Mouse (Mus musculus) intestine, embryonic 16.5 days (tissue): Measurements from ENCODE around the gene Cask. TPM values are rescaled to one million over a fixed set of nuclear protein-coding genes. Genes with fewer than 3 reads are reported as not detected.
A peak's percentile ranks its signal among the peaks of the same experiment; 100 is the strongest.

ENCODE experiments used
- ATAC-seq: fragments of 200-750 bp; cut with Nextera tagmentation; 2 replicates; pipeline ENCODE4 v1.8.0; 2017; ENCODE audit warnings: moderate TSS enrichment, moderate library complexity
- H3K27ac ChIP-seq: fragments of 300-500 bp; sonication (generic); 2 replicates; pipeline ENCODE4 v1.5.1; 2014; ENCODE audit warnings: mild to moderate bottlenecking, low read length
- H3K27me3 ChIP-seq: fragments of 300-500 bp; sonication (generic); replicated peaks from 2 replicates; pipeline ENCODE4 v1.6.1; 2014; ENCODE audit warnings: low read length, control low read depth, mixed read lengths; ENCODE audit not compliant: control insufficient read depth, insufficient read depth
- H3K36me3 ChIP-seq: fragments of 300-500 bp; sonication (generic); 2 replicates; pipeline ENCODE4 v1.6.1; 2014; ENCODE audit warnings: low read length, control low read depth; ENCODE audit not compliant: control insufficient read depth, insufficient read depth
- H3K4me1 ChIP-seq: fragments of 300-500 bp; sonication (generic); 2 replicates; pipeline ENCODE4 v1.6.1; 2014; ENCODE audit warnings: low read length, control low read depth, mixed read lengths; ENCODE audit not compliant: control insufficient read depth, insufficient read depth
- H3K4me2 ChIP-seq: fragments of 300-500 bp; sonication (generic); 2 replicates; pipeline ENCODE4 v1.6.1; 2014; ENCODE audit warnings: low read depth, low read length, control low read depth
- H3K4me3 ChIP-seq: fragments of 300-500 bp; sonication (generic); 2 replicates; pipeline ENCODE4 v1.5.1; 2014; ENCODE audit warnings: mild to moderate bottlenecking, low read length
- H3K9ac ChIP-seq: fragments of 300-500 bp; sonication (generic); 2 replicates; pipeline ENCODE4 v1.6.1; 2014; ENCODE audit warnings: low read depth, low read length
- H3K9me3 ChIP-seq: fragments of 300-500 bp; sonication (generic); 2 replicates; pipeline ENCODE4 v1.6.1; 2016; ENCODE audit warnings: low read length, control low read depth; ENCODE audit not compliant: control insufficient read depth
- WGBS: fragments of 180-500 bp; shearing (Covaris S2); extraction: QIAGEN DNeasy Blood & Tissue Kit; methylation state at CpG from one replicate; pipeline ENCODE4 v1.1.7; 2014; 5-methylcytosine and 5-hydroxymethylcytosine counted together
- polyA plus RNA-seq: library from polyadenylated mRNA; unstranded; fragments of >200 nt; fragmentation: Nextera tagmentation; extraction: Ambion mirVana; gene quantifications from 2 replicates; pipeline ENCODE4 v1.2.1, GENCODE M21; 2015

Gene Cask
- 8.9 and 10.1 TPM in 2 replicates for polyA plus RNA-seq

- no peak within 1 kb of the TSS for H3K4me3 ChIP-seq
Measured at GRCm38 (mm10) chrX:13851285-13851684, at the start of gene Cask. TSS of gene Cask (minus strand) at chrX:13851367.

GRCm38 (mm10) chrX:13889976-13890375 is 38.8 kb upstream of the Cask start:
- Histone ChIP-seq H3K27ac (no peak overlapping the region), H3K9ac (no peak overlapping the region), H3K36me3 (no peaks in the 10 kb centered on the region), H3K27me3 (no peaks in the 10 kb centered on the region), H3K4me1 (no peaks in the 10 kb centered on the region), H3K9me3 (no peaks in the 10 kb centered on the region), H3K4me2 (no peak overlapping the region), H3K4me3 (no peak overlapping the region)
- 78% methylated on average over 2 of the region's 2 CpGs for WGBS
- ATAC-seq, result no peak

More at GRCm38 (mm10) chrX:13851285-13851684, at the start of gene Cask:
- no peak within 1 kb of the TSS for H3K9ac ChIP-seq
- peak; percentile 59 for ATAC-seq
- H3K27ac ChIP-seq, result no peak within 1 kb of the TSS
- H3K27me3 ChIP-seq, result no peaks in the 10 kb centered on the region
- no peak within 1 kb of the TSS for H3K4me2 ChIP-seq
- 34% methylated on average over 4 of the region's 4 CpGs for WGBS
- no peaks in the 10 kb centered on the region for H3K9me3 ChIP-seq
- H3K36me3 ChIP-seq, result no peaks in the 10 kb centered on the region
- no peaks in the 10 kb centered on the region for H3K4me1 ChIP-seq

- Histone ChIP-seq H3K9ac (no peak overlapping the region), H3K4me1 (no peaks in the 10 kb centered on the region), H3K27me3 (no peaks in the 10 kb centered on the region), H3K27ac (no peak overlapping the region), H3K9me3 (no peaks in the 10 kb centered on the region), H3K36me3 (no peaks in the 10 kb centered on the region), H3K4me2 (no peak overlapping the region), H3K4me3 (no peak overlapping the region)
- ATAC-seq, result peak; percentile 86
- WGBS, result 70% methylated on average over 1 of the region's 1 CpGs
Measured at GRCm38 (mm10) chrX:13884348-13884747, 33.2 kb upstream of the Cask start.

- no peaks in the 10 kb centered on the region for H3K36me3 ChIP-seq
- no peak overlapping the region for H3K27ac ChIP-seq
- no peaks in the 10 kb centered on the region for H3K4me1 ChIP-seq
- 31% methylated on average over 6 of the region's 6 CpGs for WGBS
- H3K4me2 ChIP-seq, result no peak overlapping the region
- H3K9ac ChIP-seq, result no peak overlapping the region
- no peaks in the 10 kb centered on the region for H3K27me3 ChIP-seq
- H3K4me3 ChIP-seq, result no peak overlapping the region
- no peak for ATAC-seq
- no peaks in the 10 kb centered on the region for H3K9me3 ChIP-seq
Measured at GRCm38 (mm10) chrX:13881969-13882368, 30.8 kb upstream of the Cask start.

GRCm38 (mm10) chrX:13860145-13860544 is 9.0 kb upstream of the Cask start:
- WGBS, result 85% methylated on average over 4 of the region's 4 CpGs
- H3K27me3 ChIP-seq, result no peaks in the 10 kb centered on the region
- ATAC-seq, result no peak

GRCm38 (mm10) chrX:13859051-13859450 is 7.9 kb upstream of the Cask start:
- Histone ChIP-seq H3K27me3 (no peaks in the 10 kb centered on the region), H3K9ac (no peak overlapping the region), H3K4me1 (no peaks in the 10 kb centered on the region), H3K4me3 (no peak overlapping the region), H3K4me2 (no peak overlapping the region), H3K36me3 (no peaks in the 10 kb centered on the region), H3K27ac (no peak overlapping the region), H3K9me3 (no peaks in the 10 kb centered on the region)
- ATAC-seq, result no peak
- WGBS, result 82% methylated on average over 8 of the region's 9 CpGs

More at GRCm38 (mm10) chrX:13860145-13860544, 9.0 kb upstream of the Cask start:
- H3K9ac ChIP-seq, result no peak overlapping the region
- H3K4me2 ChIP-seq, result no peak overlapping the region
- no peaks in the 10 kb centered on the region for H3K9me3 ChIP-seq
- H3K4me1 ChIP-seq, result no peaks in the 10 kb centered on the region
- no peak overlapping the region for H3K4me3 ChIP-seq
- no peaks in the 10 kb centered on the region for H3K36me3 ChIP-seq
- no peak overlapping the region for H3K27ac ChIP-seq

- no peak for ATAC-seq
- no peaks in the 10 kb centered on the region for H3K4me1 ChIP-seq
- no peaks in the 10 kb centered on the region for H3K27me3 ChIP-seq
- no peak overlapping the region for H3K27ac ChIP-seq
- H3K9me3 ChIP-seq, result no peaks in the 10 kb centered on the region
- H3K4me2 ChIP-seq, result 0 out of 2 replicates have a peak overlapping the region, but pooled peaks have one; percentile 51
- H3K9ac ChIP-seq, result no peak overlapping the region
- 73% methylated on average over 1 of the region's 1 CpGs for WGBS
- no peak overlapping the region for H3K4me3 ChIP-seq
- H3K36me3 ChIP-seq, result no peaks in the 10 kb centered on the region
Measured at GRCm38 (mm10) chrX:13848473-13848872, 2.7 kb downstream of the Cask start.

GRCm38 (mm10) chrX:13847502-13847851 is 3.7 kb downstream of the Cask start:
- Histone ChIP-seq H3K4me2 (peak overlapping the region; percentile 51), H3K9ac (peak overlapping the region; percentile 63; the same call in 1 of the 2 replicates), H3K9me3 (no peaks in the 10 kb centered on the region), H3K27me3 (no peaks in the 10 kb centered on the region), H3K36me3 (no peaks in the 10 kb centered on the region), H3K27ac (peak overlapping the region; percentile 55), H3K4me1 (no peaks in the 10 kb centered on the region), H3K4me3 (peak overlapping the region; percentile 67)
- 23% methylated on average over 7 of the region's 7 CpGs for WGBS
- peak; percentile 58 for ATAC-seq

- Histone ChIP-seq H3K4me3 (peak overlapping the region; percentile 67), H3K9me3 (no peaks in the 10 kb centered on the region), H3K27me3 (no peaks in the 10 kb centered on the region), H3K27ac (peak overlapping the region; percentile 75), H3K36me3 (no peaks in the 10 kb centered on the region), H3K4me2 (peak overlapping the region; percentile 51), H3K4me1 (no peaks in the 10 kb centered on the region), H3K9ac (peak overlapping the region; percentile 81)
- WGBS, result 20% methylated on average over 45 of the region's 59 CpGs
- ATAC-seq, result peak; percentile 90
Measured at GRCm38 (mm10) chrX:13846653-13847501, 4.3 kb downstream of the Cask start.
